In genomic region chr9:20409319-20409718, GRCm38 (mm10) we compare ENCODE assay signal across 21 mouse cellular contexts. TPM values are rescaled to one million over a fixed set of nuclear protein-coding genes. Genes with fewer than 3 reads are reported as not detected.
DNase-seq lines count a peak whose midpoint lies in the region; ATAC-seq and TF ChIP-seq lines count a peak whose summit lies in the region.
"Had no signal": no experiment of that assay in that cellular context is flagged by ENCODE, and none has a peak within 500 bp of the region (broad histone marks: within the 10 kb centered on the region; RNA-seq: fewer than 3 reads in every experiment).

No protein-coding gene starts in this region.

- TF ChIP-seq RAD21 in MEL (IDR thresholded peaks at IDR 0.05; ENCODE audit: low read depth, low read length), result no peak

- 69% methylated on average over 2 of the region's 2 CpGs for WGBS in heart, adult 2 months
- WGBS in heart, embryonic 10.5 days, result 83% methylated on average over 2 of the region's 2 CpGs

- no peak overlapping the region for H3K4me3 ChIP-seq in heart, adult 2 months
- H3K4me3 ChIP-seq in heart, embryonic 10.5 days, result no peak overlapping the region
- no peak overlapping the region for H3K4me3 ChIP-seq in G1E (ENCODE audit: low read depth, low read length)
- no peak overlapping the region for H3K4me3 ChIP-seq in MEL (ENCODE audit: control insufficient read depth in 1 of 2, insufficient read depth in 1 of 2, low read depth in 2 of 2, low read length in 2 of 2)

- intact Hi-C loops in heart, adult 2 months (cut with DNase I), result no loop called here

- no peaks in the 10 kb centered on the region for H3K79me2 ChIP-seq in heart, adult 2 months (replicated peaks; ENCODE audit: control insufficient read depth, insufficient read depth, low read length)
- H3K79me2 ChIP-seq in MEL (ENCODE audit: control insufficient read depth, insufficient read depth, low read length, poor library complexity), result no peaks in the 10 kb centered on the region

- no peak for TF ChIP-seq EP300 in heart, adult 2 months (IDR thresholded peaks at IDR 0.05; ENCODE audit: insufficient read depth, low read depth, low read length)
- peak; percentile 85 for TF ChIP-seq EP300 in MEL (IDR thresholded peaks at IDR 0.05; ENCODE audit: low read depth in 1 of 2, low read length in 2 of 2)

- peak; percentile 66 for ATAC-seq in G1E (ENCODE audit: extremely low read depth, insufficient number of reproducible peaks, low FRiP score, poor library complexity, severe bottlenecking)
- ATAC-seq: activated CD4-positive, CD25-positive, alpha-beta regulatory T cell, adult 4 months; CD4-positive, CD25-positive, alpha-beta regulatory T cell, adult 4 months; Patski had no signal

- TF ChIP-seq CTCF in heart, adult 2 months (IDR thresholded peaks at IDR 0.05), result no peak
- TF ChIP-seq CTCF in G1E (IDR thresholded peaks at IDR 0.05; ENCODE audit: low read depth, low read length) (no peak), MEL (IDR thresholded peaks at IDR 0.05 in 2 of 3, conservative IDR thresholded peaks at IDR 0.05 in 1 of 3; ENCODE audit: control insufficient read depth in 1 of 3, insufficient read depth in 1 of 3, low read depth in 2 of 3, low read length in 3 of 3, poor library complexity in 1 of 3, severe bottlenecking in 1 of 3) (no peak)

- no peak for DNase-seq in heart, adult 2 months
- no peak for DNase-seq in heart, embryonic 10.5 days (ENCODE audit: low spot score)
- no peak for DNase-seq in G1E (ENCODE audit: low spot score)
- DNase-seq in MEL (ENCODE audit: low read depth, low spot score), result peak; percentile 72
- DNase-seq in frontal cortex, postnatal 36 days (ENCODE audit: low spot score in 2 of 2), result no peak
- DNase-seq in layer of hippocampus, adult 8-10 months (ENCODE audit: low spot score in 2 of 2), result no peak
- DNase-seq: adrenal gland, adult 2 months; adrenal gland, adult 8-10 months; adrenal gland, postnatal 10 days; adrenal gland, postnatal 14 days; adrenal gland, postnatal 25 days; adrenal gland, postnatal 36 days; B cell, adult 2 months; cerebellum, adult 11 months; cerebellum, adult 11-12 months; cerebellum, adult 18-20 months; cerebellum, adult 2 months; cerebellum, adult 8-10 months had no signal

- no peaks in the 10 kb centered on the region for H3K27me3 ChIP-seq in heart, adult 2 months (ENCODE audit: control insufficient read depth, insufficient read depth, low read length)
- H3K27me3 ChIP-seq in heart, embryonic 10.5 days (ENCODE audit: insufficient read depth, poor library complexity, severe bottlenecking), result no peaks in the 10 kb centered on the region
- H3K27me3 ChIP-seq in G1E (ENCODE audit: insufficient read depth, low read length) (no peaks in the 10 kb centered on the region), MEL (ENCODE audit: control insufficient read depth in 1 of 2, insufficient read depth in 2 of 2, low read length in 2 of 2) (peaks cover 0 to 5% of the 10 kb centered on the region in 2 experiments; a peak in 1 of 4 replicates)
- H3K27me3 ChIP-seq: Patski had no signal

- peak overlapping the region; percentile 52 for H3K27ac ChIP-seq in heart, adult 2 months
- no peak overlapping the region for H3K27ac ChIP-seq in heart, embryonic 10.5 days
- H3K27ac ChIP-seq in MEL (ENCODE audit: control insufficient read depth, low read depth, low read length), result no peak overlapping the region

- no peaks in the 10 kb centered on the region; the same call in 1 of the 2 replicates for H3K4me1 ChIP-seq in heart, adult 2 months (ENCODE audit: control insufficient read depth, insufficient read depth, low read length)
- H3K4me1 ChIP-seq in heart, embryonic 10.5 days, result no peaks in the 10 kb centered on the region
- H3K4me1 ChIP-seq in G1E (ENCODE audit: insufficient read depth, low read depth, low read length) (no peaks in the 10 kb centered on the region), MEL (ENCODE audit: control insufficient read depth in 1 of 2, insufficient read depth in 2 of 2, low read length in 2 of 2) (peaks cover 4 to 5% of the 10 kb centered on the region in 2 experiments; a peak in 3 of 4 replicates)

- H3K9me3 ChIP-seq in heart, embryonic 10.5 days, result no peaks in the 10 kb centered on the region
- H3K9me3 ChIP-seq in G1E (replicated peaks), result no peaks in the 10 kb centered on the region
- no peaks in the 10 kb centered on the region for H3K9me3 ChIP-seq in MEL (replicated peaks; ENCODE audit: insufficient read depth, low read length)

- H3K36me3 ChIP-seq in heart, adult 2 months (ENCODE audit: control insufficient read depth, insufficient read depth, low read length), result no peaks in the 10 kb centered on the region
- H3K36me3 ChIP-seq in heart, embryonic 10.5 days, result no peaks in the 10 kb centered on the region
- no peaks in the 10 kb centered on the region for H3K36me3 ChIP-seq in G1E (replicated peaks)
- H3K36me3 ChIP-seq in MEL (ENCODE audit: control insufficient read depth in 1 of 2, insufficient read depth in 2 of 2, low read length in 2 of 2), result peaks cover 0 to 5% of the 10 kb centered on the region in 2 experiments; a peak in 2 of 4 replicates

- no peak for TF ChIP-seq POLR2A in heart, adult 2 months (IDR thresholded peaks at IDR 0.05; ENCODE audit: insufficient read depth, low read depth, low read length)
- TF ChIP-seq POLR2A in MEL (IDR thresholded peaks at IDR 0.05; ENCODE audit: control insufficient read depth in 1 of 2, insufficient read depth in 1 of 2, low read depth in 1 of 2, low read length in 2 of 2, poor library complexity in 1 of 2), result no peak

- no peak overlapping the region for H3K9ac ChIP-seq in heart, adult 2 months (ENCODE audit: low read depth, low read length)
- H3K9ac ChIP-seq in MEL (ENCODE audit: control insufficient read depth, low read depth, low read length, poor library complexity, severe bottlenecking), result no peak overlapping the region

TF ChIP-seq in MEL, 35 proteins besides CTCF, POLR2A, EP300 and RAD21:
- peak; percentile 55 for TF ChIP-seq TAL1 (IDR thresholded peaks at IDR 0.05; ENCODE audit: low read length)
- TF ChIP-seq UBTF (IDR thresholded peaks at IDR 0.05; ENCODE audit: borderline replicate concordance, insufficient read depth, low read depth, low read length), result no peak
- no peak for TF ChIP-seq USF2 (IDR thresholded peaks at IDR 0.05; ENCODE audit: borderline replicate concordance in 1 of 2, insufficient read depth in 1 of 2, low read depth in 1 of 2, low read length in 2 of 2)
- TF ChIP-seq USF1 (IDR thresholded peaks at IDR 0.05; ENCODE audit: low read depth, low read length), result no peak
- 0 out of 2 replicates have a peak, but pooled peaks have one; percentile 9 for TF ChIP-seq SMC3 (IDR thresholded peaks at IDR 0.05; ENCODE audit: low read depth, low read length)
- no peak for TF ChIP-seq MXI1 (IDR thresholded peaks at IDR 0.05; ENCODE audit: low read depth, low read length)
- TF ChIP-seq CHD1 (IDR thresholded peaks at IDR 0.05; ENCODE audit: low read depth, low read length), result no peak
- peak; percentile 93 for TF ChIP-seq TCF12 (IDR thresholded peaks at IDR 0.05; ENCODE audit: low read depth, low read length)
- TF ChIP-seq GATA1 (IDR thresholded peaks at IDR 0.05; ENCODE audit: low read depth, low read length), result peak; percentile 87
- TF ChIP-seq BHLHE40 (IDR thresholded peaks at IDR 0.05; ENCODE audit: borderline replicate concordance, low read depth, low read length), result no peak
- peak; percentile 79 for TF ChIP-seq ETS1 (IDR thresholded peaks at IDR 0.05; ENCODE audit: low read depth, low read length)
- TF ChIP-seq MAZ (IDR thresholded peaks at IDR 0.05; ENCODE audit: low read depth, low read length), result no peak
- no peak for TF ChIP-seq POLR2AphosphoS2 (IDR thresholded peaks at IDR 0.05; ENCODE audit: low read length)
- no peak for TF ChIP-seq MAX (IDR thresholded peaks at IDR 0.05; ENCODE audit: low read length)
- TF ChIP-seq E2F4 (IDR thresholded peaks at IDR 0.05; ENCODE audit: borderline replicate concordance, low read depth, low read length), result no peak

RNA-seq across cellular contexts. Expression of gene Zfp560, which starts 24.3 kb away (rescaled TPM):
- 10 to 100 TPM in 1 of 2 experiments, 1 to 10 TPM in 1; 9.9 to 11.0 TPM for total RNA-seq in heart, adult 2 months (2021)
- 10.1 and 13.6 TPM in 2 replicates for polyA plus RNA-seq in heart, adult 2 months (2012; rRNA removed)
- polyA plus RNA-seq in heart, embryonic 10.5 days (2016; fragmentation: Nextera tagmentation; extraction: Ambion mirVana), result 20.9 and 25.0 TPM in 2 replicates
- total RNA-seq in G1E (2014; fragmentation: Nextera tagmentation) (17.5 and 23.0 TPM in 2 replicates), G1E (2017) (25.4 and 28.9 TPM in 2 replicates), MEL (2012; rRNA removed) (31.5 and 42.0 TPM in 2 replicates)
- polyA plus RNA-seq in G1E (2012) (0.86 and 2.4 TPM in 2 replicates), MEL (2012; ENCODE audit: insufficient read depth in 1 of 2, insufficient read length in 2 of 2, low read depth in 1 of 2, low replicate concordance in 2 of 2, missing spikeins in 1 of 2) (10 to 100 TPM in 1 of 2 experiments, not detected in 1; 37.0 TPM)
- total RNA-seq in layer of hippocampus, adult 8-10 months (2022), result 10 to 100 TPM in 2 of 4 experiments, 1 to 10 TPM in 2; 8.1 to 10.9 (median 9.3) TPM

RNA-seq across cellular contexts. Expression of gene Zfp26, which starts 50.6 kb away (rescaled TPM):
- total RNA-seq in heart, adult 2 months (2021), result 1 to 10 TPM; 7.5 to 9.8 TPM
- 1.4 and 3.2 TPM in 2 replicates for polyA plus RNA-seq in heart, adult 2 months (2012; rRNA removed)
- polyA plus RNA-seq in heart, embryonic 10.5 days (2016; fragmentation: Nextera tagmentation; extraction: Ambion mirVana), result 15.5 and 16.9 TPM in 2 replicates
- total RNA-seq in G1E (2014; fragmentation: Nextera tagmentation) (26.8 and 30.0 TPM in 2 replicates), G1E (2017) (24.1 and 31.4 TPM in 2 replicates), MEL (2012; rRNA removed) (50.5 and 52.5 TPM in 2 replicates)
- polyA plus RNA-seq in G1E (2012) (0.28 and 0.31 TPM in 2 replicates), MEL (2012; ENCODE audit: insufficient read depth in 1 of 2, insufficient read length in 2 of 2, low read depth in 1 of 2, low replicate concordance in 2 of 2, missing spikeins in 1 of 2) (10 to 100 TPM; 18.5 to 55.4 TPM)
- total RNA-seq in layer of hippocampus, adult 8-10 months (2022), result 10 to 100 TPM; 26.6 to 30.0 (median 27.0) TPM
